Mouse (Mus musculus) right cerebral cortex, adult 2 months (tissue): ENCODE data around the gene Fanca.
"Not testable (repeated sequence)": the region's sequence is repeated elsewhere in the genome, so short reads cannot be mapped to it uniquely, and the experiment has no call there.

ENCODE experiments used
- DNase-seq, 2 experiments: peaks; one replicate each; pipeline ENCODE4 v3.0.0; 2021 to 2022; ENCODE audit warnings: low spot score in 2 of 2

Fanca gene

GRCm38 (mm10) chr8:123271901-123272300 is 46.5 kb downstream of the Fanca start:
- DNase-seq: no peak

- no peak for DNase-seq
Measured at GRCm38 (mm10) chr8:123271147-123271546, 47.2 kb downstream of the Fanca start.

GRCm38 (mm10) chr8:123267926-123268656 is 50.3 kb downstream of the Fanca start:
- DNase-seq: no peak

- not testable (repeated sequence) for DNase-seq
Measured at GRCm38 (mm10) chr8:123257593-123257992, 60.8 kb downstream of the Fanca start.

GRCm38 (mm10) chr8:123257114-123257513 is 61.3 kb downstream of the Fanca start:
- peak; percentile 53 to 56 for DNase-seq

- DNase-seq: no peak
Measured at GRCm38 (mm10) chr8:123255170-123255569, 63.2 kb downstream of the Fanca start.

- DNase-seq: peak; percentile 74 to 77
Measured at GRCm38 (mm10) chr8:123254099-123254885, 64.1 kb downstream of the Fanca start, which contains the start of the genes Zfp276 and Vps9d1. Zfp276 (plus strand) TSS chr8:123254195. Vps9d1 (minus strand) TSS chr8:123254348.

GRCm38 (mm10) chr8:123253451-123254098 is 64.8 kb downstream of the Fanca start:
- DNase-seq: peak in 1 of 2 experiments; percentile 38

- no peak for DNase-seq
Measured at GRCm38 (mm10) chr8:123252925-123253324, 65.5 kb downstream of the Fanca start.

GRCm38 (mm10) chr8:123250940-123251339 is 67.4 kb downstream of the Fanca start:
- no peak for DNase-seq

- DNase-seq: no peak
Measured at GRCm38 (mm10) chr8:123248596-123248995, 69.8 kb downstream of the Fanca start.

GRCm38 (mm10) chr8:123247748-123248147 is 70.6 kb downstream of the Fanca start:
- DNase-seq: no peak

GRCm38 (mm10) chr8:123245543-123245942 is 72.8 kb downstream of the Fanca start:
- no peak for DNase-seq

GRCm38 (mm10) chr8:123244382-123244781 is 74.0 kb downstream of the Fanca start:
- DNase-seq: no peak

- DNase-seq: no peak
Measured at GRCm38 (mm10) chr8:123243053-123243452, 75.3 kb downstream of the Fanca start.

GRCm38 (mm10) chr8:123242107-123242923 is 76.1 kb downstream of the Fanca start:
- no peak for DNase-seq

- no peak for DNase-seq
Measured at GRCm38 (mm10) chr8:123239398-123239797, 79.0 kb downstream of the Fanca start.

- DNase-seq: peak; percentile 86
Measured at GRCm38 (mm10) chr8:123235520-123236497, 82.6 kb downstream of the Fanca start, which contains the start of gene Spata2l. Spata2l (minus strand) TSS chr8:123236233.

- DNase-seq: peak; percentile 87 to 92
Measured at GRCm38 (mm10) chr8:123234918-123235519, 83.4 kb downstream of the Fanca start.

GRCm38 (mm10) chr8:123233760-123234159 is 84.6 kb downstream of the Fanca start:
- DNase-seq: peak in 1 of 2 experiments; percentile 26
